Mouse (Mus musculus): ENCODE data around the gene Lsm4.

GRCm38 (mm10) chr8:70681410-70681809 is 8.4 kb downstream of the Lsm4 start:
- no peak for TF ChIP-seq CTCF (IDR thresholded peaks at IDR 0.05; ENCODE audit: low read depth)
- TF ChIP-seq EP300 (optimal IDR thresholded peaks at IDR 0.05) = no peak
